Mouse (Mus musculus): ENCODE measurements around the gene Zfp689.

DNA sequence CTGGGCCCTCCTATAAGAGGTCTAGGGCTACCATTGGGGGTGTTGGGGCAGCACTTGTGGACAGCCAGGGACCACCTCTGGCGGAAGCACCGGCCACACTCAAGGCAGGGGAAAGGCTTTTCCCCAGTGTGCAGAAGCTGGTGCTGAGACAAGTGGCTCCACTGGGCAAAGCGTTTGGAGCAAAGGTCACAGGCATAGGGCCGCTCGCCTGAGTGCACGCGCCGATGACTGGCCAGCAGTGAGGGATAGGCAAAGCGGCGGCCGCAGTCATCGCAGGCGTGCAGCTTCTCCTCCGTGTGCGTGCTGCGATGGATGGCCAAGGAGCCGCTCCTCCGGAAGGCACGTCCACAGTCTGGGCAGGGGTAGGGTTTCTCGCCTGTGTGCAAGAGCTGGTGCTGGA lies 5.0 kb downstream of the Zfp689 start:
- TF ChIP-seq CTCF (IDR thresholded peaks at IDR 0.05; ENCODE audit: borderline replicate concordance, insufficient read depth, low read length) (no peak), POLR2A (IDR thresholded peaks at IDR 0.05; ENCODE audit: low read depth, low read length) (no peak)

All from embryonic fibroblast, embryonic 13.5 days (primary cell).